Mouse (Mus musculus): ENCODE measurements around the gene Fam117a. TPM values are rescaled to one million over a fixed set of nuclear protein-coding genes. Genes with fewer than 3 reads are reported as not detected.

Gene Fam117a
- polyA plus RNA-seq, 1 experiment from 2014 or later: 2.2 TPM

DNA sequence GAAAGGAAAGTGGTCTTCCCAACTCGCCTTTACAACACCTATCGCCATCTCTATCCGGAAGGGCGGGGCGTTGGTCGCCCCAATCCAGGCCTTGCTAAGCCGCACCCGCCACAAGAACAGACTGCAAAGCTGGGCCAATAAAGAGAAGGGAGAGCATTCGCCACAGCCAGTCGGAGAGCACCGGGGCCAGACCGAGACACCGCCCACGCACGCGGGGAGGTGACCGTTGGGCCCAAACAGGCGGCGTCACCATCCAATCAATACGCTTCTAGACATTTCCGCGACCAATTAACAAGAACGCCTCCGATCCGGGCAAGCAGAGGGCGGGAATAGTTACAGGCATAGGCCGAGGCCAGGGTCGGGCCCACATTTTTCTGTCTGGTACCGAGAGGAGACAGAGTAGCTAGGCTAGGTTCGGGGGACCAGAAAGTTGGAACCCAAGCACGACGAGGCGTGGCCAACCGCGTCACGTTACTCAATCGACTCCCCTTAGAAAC is 27.3 kb upstream of the Fam117a start:
- Histone ChIP-seq H3K9me3 (replicated peaks; ENCODE audit: control insufficient read depth, low read length, poor library complexity, severe bottlenecking) (no peaks in the 10 kb centered on the region), H3K4me3 (ENCODE audit: low read depth, low read length) (peak overlapping the region; percentile 71), H3K4me2 (ENCODE audit: low read length) (peak overlapping the region; percentile 82), H3K27ac (ENCODE audit: low read length) (peak overlapping the region; percentile 93), H3K4me1 (ENCODE audit: control insufficient read depth, insufficient read depth, low read length) (peaks cover 20% of the 10 kb centered on the region), H3K9ac (ENCODE audit: low read depth, low read length) (peak overlapping the region; percentile 82), H3K27me3 (ENCODE audit: control insufficient read depth, insufficient read depth, low read depth, low read length) (no peaks in the 10 kb centered on the region), H3K36me3 (ENCODE audit: control insufficient read depth, insufficient read depth, low read length) (peaks cover 6% of the 10 kb centered on the region; the same call in 1 of the 2 replicates)
- under 1% methylated on average over 35 of the region's 37 CpGs for WGBS
- peak; percentile 97 for ATAC-seq

DNA sequence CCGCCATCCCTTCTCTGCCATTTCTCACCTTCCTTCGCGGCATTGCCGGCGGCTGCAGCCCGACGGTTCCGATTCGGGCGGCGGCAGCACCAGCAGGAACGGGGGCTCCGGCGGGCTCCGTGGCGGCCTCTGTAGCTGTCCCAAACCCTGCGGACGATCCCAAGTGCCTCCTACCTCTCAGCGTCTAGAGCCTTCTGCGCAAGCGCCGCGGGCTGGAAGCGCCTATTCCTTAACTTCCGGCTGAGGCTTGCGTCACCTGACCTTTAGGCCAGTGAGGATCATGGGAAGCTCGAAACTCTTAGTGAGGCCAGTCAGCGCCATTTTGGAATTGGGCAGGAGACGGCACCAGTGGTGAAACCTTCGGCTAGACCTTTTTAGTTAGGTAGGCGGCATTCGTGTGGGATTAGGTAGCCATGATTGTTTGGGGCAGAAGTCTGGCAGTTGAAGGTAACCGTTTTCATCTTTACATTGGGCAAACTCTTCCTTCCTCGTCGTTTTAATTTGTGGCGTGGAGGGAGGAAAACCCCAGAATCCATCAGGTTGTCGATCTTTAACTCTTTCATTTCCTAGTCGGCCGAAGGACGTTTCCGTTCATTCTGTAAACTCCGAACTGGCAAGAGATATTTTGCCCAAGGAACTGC is 26.7 kb upstream of the Fam117a start, which contains the start of gene Kat7:
Gene Kat7, minus strand, starts transcription at position 240 of the 641 bp plus-strand sequence.
- peak within 1 kb of the TSS; percentile 71 for H3K4me3 ChIP-seq (ENCODE audit: low read depth, low read length)
- H3K27me3 ChIP-seq (ENCODE audit: control insufficient read depth, insufficient read depth, low read depth, low read length): no peaks in the 10 kb centered on the region
- no peaks in the 10 kb centered on the region for H3K9me3 ChIP-seq (replicated peaks; ENCODE audit: control insufficient read depth, low read length, poor library complexity, severe bottlenecking)
- ATAC-seq: peak; percentile 94
- H3K27ac ChIP-seq (ENCODE audit: low read length): peak within 1 kb of the TSS; percentile 93
- under 1% methylated on average over 42 of the region's 42 CpGs for WGBS
- H3K4me2 ChIP-seq (ENCODE audit: low read length): peak within 1 kb of the TSS; percentile 85
- peaks cover 20% of the 10 kb centered on the region for H3K4me1 ChIP-seq (ENCODE audit: control insufficient read depth, insufficient read depth, low read length)
- peaks cover 6% of the 10 kb centered on the region; the same call in 1 of the 2 replicates for H3K36me3 ChIP-seq (ENCODE audit: control insufficient read depth, insufficient read depth, low read length)
- peak within 1 kb of the TSS; percentile 82 for H3K9ac ChIP-seq (ENCODE audit: low read depth, low read length)

DNA sequence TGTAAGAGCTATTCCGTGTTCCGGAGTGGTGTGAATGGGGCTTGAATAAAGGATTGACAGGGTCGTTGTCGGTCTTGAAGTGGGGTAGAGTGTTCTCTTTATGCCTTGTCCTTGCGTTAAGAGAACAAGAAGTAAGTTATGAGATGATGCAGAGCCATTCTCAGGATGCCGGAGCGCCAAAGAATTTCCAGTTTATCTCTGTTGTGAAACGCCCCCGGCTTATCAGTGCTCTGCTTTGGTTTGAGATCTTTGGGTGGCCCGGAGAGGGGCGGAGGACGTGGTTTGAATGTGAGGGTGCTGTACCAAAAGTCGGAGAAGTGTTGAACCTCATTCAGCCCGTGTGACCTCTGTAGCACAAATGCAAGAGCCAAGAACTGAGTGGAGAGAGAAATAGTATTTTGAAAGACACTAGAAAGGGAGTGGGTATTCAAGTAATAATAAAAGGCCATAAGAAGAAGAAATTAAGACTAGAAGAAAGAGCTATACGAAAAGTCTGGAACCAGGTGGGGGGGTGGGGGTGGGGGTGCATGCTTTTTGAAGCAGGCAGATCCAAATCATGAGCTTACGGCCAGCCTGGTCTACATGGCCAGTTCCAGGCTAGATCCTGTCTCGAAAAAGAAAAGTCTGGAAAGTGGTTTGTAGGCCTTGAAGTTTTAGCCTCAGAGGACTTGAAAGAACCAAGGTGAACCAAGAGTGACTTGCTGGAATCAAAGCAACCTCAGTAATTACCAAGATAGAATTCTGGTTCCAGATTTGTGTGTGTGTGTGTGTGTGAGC is 26.0 kb upstream of the Fam117a start:
- no peak for ATAC-seq
- H3K27ac ChIP-seq (ENCODE audit: low read length): peak overlapping the region; percentile 83
- no peaks in the 10 kb centered on the region for H3K27me3 ChIP-seq (ENCODE audit: control insufficient read depth, insufficient read depth, low read depth, low read length)
- no peaks in the 10 kb centered on the region for H3K9me3 ChIP-seq (replicated peaks; ENCODE audit: control insufficient read depth, low read length, poor library complexity, severe bottlenecking)
- peak overlapping the region; percentile 71 for H3K9ac ChIP-seq (ENCODE audit: low read depth, low read length)
- H3K4me1 ChIP-seq (ENCODE audit: control insufficient read depth, insufficient read depth, low read length): peaks cover 20% of the 10 kb centered on the region
- H3K4me3 ChIP-seq (ENCODE audit: low read depth, low read length): peak overlapping the region; percentile 71
- WGBS: 5% methylated on average over 17 of the region's 17 CpGs
- H3K4me2 ChIP-seq (ENCODE audit: low read length): peak overlapping the region; percentile 85
- peaks cover under 1% of the 10 kb centered on the region; the same call in 1 of the 2 replicates for H3K36me3 ChIP-seq (ENCODE audit: control insufficient read depth, insufficient read depth, low read length)

DNA sequence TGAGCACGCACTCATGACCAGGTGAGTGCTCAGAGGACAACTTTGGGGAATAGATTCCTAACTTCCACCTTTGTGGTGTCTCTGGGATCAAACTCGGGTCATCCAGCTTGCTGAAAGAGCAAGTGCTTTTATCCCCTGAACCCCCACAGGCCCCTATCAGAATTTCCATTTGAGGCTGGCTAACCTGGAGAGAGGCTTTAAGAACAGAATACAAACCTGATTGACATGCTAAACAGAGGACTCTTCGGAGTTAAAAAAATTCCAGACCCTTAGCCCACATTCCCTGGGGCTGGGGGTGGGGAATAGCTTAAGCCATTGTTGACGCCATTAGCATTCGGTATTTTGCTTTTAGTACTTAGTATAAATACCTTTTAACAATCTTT is 25.4 kb upstream of the Fam117a start:
- no peak overlapping the region for H3K9ac ChIP-seq (ENCODE audit: low read depth, low read length)

DNA sequence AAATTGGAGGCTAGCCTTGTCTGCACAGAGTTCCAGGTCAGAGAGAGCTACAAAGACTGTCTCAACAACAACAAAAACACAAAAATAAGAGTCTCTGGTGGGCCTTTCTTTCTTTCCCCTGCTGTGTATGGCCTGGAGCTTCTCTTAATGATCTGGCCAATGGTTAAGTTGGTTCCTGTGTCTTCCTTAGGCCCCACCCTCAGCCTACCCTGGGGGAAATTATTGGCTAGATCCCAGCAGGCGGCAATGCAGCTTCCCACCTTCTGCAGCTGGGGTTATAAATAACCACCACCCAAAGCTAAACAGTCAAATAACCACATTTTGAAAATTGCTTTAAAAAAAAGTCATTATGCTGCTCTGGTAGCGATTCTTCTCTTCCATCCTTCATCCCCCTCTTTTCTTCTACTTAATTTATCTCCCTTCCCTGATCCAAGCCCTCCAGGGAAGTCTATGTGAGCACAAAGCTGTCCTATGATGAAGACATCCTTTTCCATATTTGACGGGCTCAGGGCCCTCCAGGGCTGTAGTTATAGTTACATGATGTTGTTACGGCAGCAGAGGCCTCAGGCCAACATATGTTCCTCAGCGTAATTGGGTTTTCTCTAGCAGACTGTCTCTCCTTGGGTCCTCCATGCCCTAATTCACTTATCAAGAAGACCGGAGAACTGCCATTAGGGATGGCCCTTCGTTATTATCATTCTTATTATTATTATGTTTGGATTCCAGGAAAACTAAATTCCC is 21.4 kb upstream of the Fam117a start:
- 72% methylated on average over 7 of the region's 7 CpGs for WGBS
- Histone ChIP-seq H3K9ac (ENCODE audit: low read depth, low read length) (no peak overlapping the region), H3K4me1 (ENCODE audit: control insufficient read depth, insufficient read depth, low read length) (peaks cover 9% of the 10 kb centered on the region), H3K4me3 (ENCODE audit: low read depth, low read length) (no peak overlapping the region), H3K27me3 (ENCODE audit: control insufficient read depth, insufficient read depth, low read depth, low read length) (no peaks in the 10 kb centered on the region), H3K27ac (ENCODE audit: low read length) (no peak overlapping the region), H3K4me2 (ENCODE audit: low read length) (no peak overlapping the region), H3K9me3 (replicated peaks; ENCODE audit: control insufficient read depth, low read length, poor library complexity, severe bottlenecking) (no peaks in the 10 kb centered on the region), H3K36me3 (ENCODE audit: control insufficient read depth, insufficient read depth, low read length) (no peaks in the 10 kb centered on the region)
- no peak for ATAC-seq

More for the DNA sequence above, 25.4 kb upstream of the Fam117a start:
- Histone ChIP-seq H3K9me3 (replicated peaks; ENCODE audit: control insufficient read depth, low read length, poor library complexity, severe bottlenecking) (no peaks in the 10 kb centered on the region), H3K27me3 (ENCODE audit: control insufficient read depth, insufficient read depth, low read depth, low read length) (no peaks in the 10 kb centered on the region), H3K4me2 (ENCODE audit: low read length) (peak overlapping the region; percentile 85), H3K4me1 (ENCODE audit: control insufficient read depth, insufficient read depth, low read length) (peaks cover 20% of the 10 kb centered on the region), H3K36me3 (ENCODE audit: control insufficient read depth, insufficient read depth, low read length) (no peaks in the 10 kb centered on the region), H3K27ac (ENCODE audit: low read length) (no peak overlapping the region), H3K4me3 (ENCODE audit: low read depth, low read length) (peak overlapping the region; percentile 71; the same call in 1 of the 2 replicates)
- no peak for ATAC-seq
- WGBS: 10% methylated on average over 5 of the region's 5 CpGs

DNA sequence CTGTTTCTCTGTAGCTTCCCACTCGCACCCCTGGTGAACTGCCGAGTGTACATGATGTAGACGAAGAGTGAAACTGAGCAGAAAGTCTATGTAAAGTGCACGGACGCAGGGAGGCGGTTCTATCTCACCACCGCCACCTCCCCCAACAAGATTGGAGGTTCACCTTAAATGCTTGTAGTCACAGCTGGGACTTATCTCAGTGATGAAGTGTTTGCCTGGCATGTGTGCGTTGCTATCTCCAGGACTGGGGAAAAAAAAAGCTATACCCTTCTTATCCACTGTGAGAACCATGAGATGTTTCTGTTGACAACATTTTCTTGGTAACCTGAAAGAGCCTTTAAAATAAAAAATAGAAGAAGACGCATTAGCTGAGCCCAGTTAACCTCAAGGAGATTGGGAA is 18.7 kb upstream of the Fam117a start:
- Histone ChIP-seq H3K27me3 (ENCODE audit: control insufficient read depth, insufficient read depth, low read depth, low read length) (no peaks in the 10 kb centered on the region), H3K4me2 (ENCODE audit: low read length) (no peak overlapping the region), H3K27ac (ENCODE audit: low read length) (no peak overlapping the region), H3K4me1 (ENCODE audit: control insufficient read depth, insufficient read depth, low read length) (no peaks in the 10 kb centered on the region), H3K9ac (ENCODE audit: low read depth, low read length) (no peak overlapping the region), H3K36me3 (ENCODE audit: control insufficient read depth, insufficient read depth, low read length) (no peaks in the 10 kb centered on the region), H3K4me3 (ENCODE audit: low read depth, low read length) (no peak overlapping the region), H3K9me3 (replicated peaks; ENCODE audit: control insufficient read depth, low read length, poor library complexity, severe bottlenecking) (no peaks in the 10 kb centered on the region)
- ATAC-seq: no peak
- 89% methylated on average over 9 of the region's 9 CpGs for WGBS

DNA sequence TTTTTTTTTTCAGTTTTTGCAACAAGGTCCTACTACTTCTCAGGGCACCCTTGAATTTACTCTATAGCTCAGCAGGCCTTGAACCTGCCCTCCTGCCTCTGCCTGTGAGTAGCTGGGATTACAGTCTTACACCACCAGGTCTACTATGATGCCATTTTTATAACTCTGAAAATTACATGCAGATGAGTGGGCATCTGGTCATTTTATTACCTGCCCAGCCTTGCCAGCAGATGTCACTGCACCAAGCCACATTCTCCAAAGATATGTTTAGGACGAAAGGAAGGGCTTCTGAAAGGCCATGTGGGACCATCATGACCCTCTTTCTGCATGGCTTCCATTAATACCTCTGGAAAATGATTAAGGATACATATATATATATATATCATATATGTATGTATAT is 17.3 kb upstream of the Fam117a start:
- 34% methylated on average over 1 of the region's 1 CpGs for WGBS

DNA sequence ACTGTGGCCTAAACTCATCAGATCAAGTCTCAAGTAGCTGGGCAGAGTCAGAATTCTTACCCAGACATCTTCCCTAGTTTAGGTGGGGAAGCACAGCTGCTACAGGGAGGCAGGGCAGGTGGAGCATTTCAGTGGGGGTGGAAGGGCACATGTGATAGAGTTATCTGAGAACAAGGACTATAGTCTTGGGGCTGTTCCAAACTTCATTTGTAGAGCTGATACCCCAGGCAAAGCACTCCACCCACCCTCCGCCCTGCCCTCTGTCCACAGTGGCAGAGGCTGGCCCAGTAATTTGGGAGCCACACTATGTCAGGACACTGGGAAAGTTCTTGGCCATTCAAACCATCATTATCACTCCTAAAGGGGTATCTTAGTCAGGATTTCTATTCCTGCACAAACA is 16.8 kb upstream of the Fam117a start:
- Histone ChIP-seq H3K27ac (ENCODE audit: low read length) (no peak overlapping the region), H3K36me3 (ENCODE audit: control insufficient read depth, insufficient read depth, low read length) (no peaks in the 10 kb centered on the region), H3K4me2 (ENCODE audit: low read length) (no peak overlapping the region), H3K4me3 (ENCODE audit: low read depth, low read length) (no peak overlapping the region), H3K9me3 (replicated peaks; ENCODE audit: control insufficient read depth, low read length, poor library complexity, severe bottlenecking) (no peaks in the 10 kb centered on the region), H3K27me3 (ENCODE audit: control insufficient read depth, insufficient read depth, low read depth, low read length) (no peaks in the 10 kb centered on the region), H3K4me1 (ENCODE audit: control insufficient read depth, insufficient read depth, low read length) (no peaks in the 10 kb centered on the region), H3K9ac (ENCODE audit: low read depth, low read length) (no peak overlapping the region)
- ATAC-seq: no peak
- 95% methylated on average over 1 of the region's 1 CpGs for WGBS

More for the DNA sequence above, 17.3 kb upstream of the Fam117a start:
- Histone ChIP-seq H3K4me1 (ENCODE audit: control insufficient read depth, insufficient read depth, low read length) (no peaks in the 10 kb centered on the region), H3K4me2 (ENCODE audit: low read length) (no peak overlapping the region), H3K9ac (ENCODE audit: low read depth, low read length) (no peak overlapping the region), H3K9me3 (replicated peaks; ENCODE audit: control insufficient read depth, low read length, poor library complexity, severe bottlenecking) (no peaks in the 10 kb centered on the region), H3K27me3 (ENCODE audit: control insufficient read depth, insufficient read depth, low read depth, low read length) (no peaks in the 10 kb centered on the region), H3K4me3 (ENCODE audit: low read depth, low read length) (no peak overlapping the region), H3K36me3 (ENCODE audit: control insufficient read depth, insufficient read depth, low read length) (no peaks in the 10 kb centered on the region), H3K27ac (ENCODE audit: low read length) (no peak overlapping the region)
- no peak for ATAC-seq
